Mouse (Mus musculus) ES-E14 (cell line): ENCODE results near the gene Rps6. TPM values are rescaled to one million over a fixed set of nuclear protein-coding genes. Genes with fewer than 3 reads are reported as not detected.

Experiments
- DNase-seq: peaks from one replicate; pipeline ENCODE4 v3.0.0-alpha.2; 2013; ENCODE audit warnings: low read depth, low spot score
- H3K27ac ChIP-seq: 2 replicates; pipeline ENCODE4 v1.5.1; 2012; ENCODE audit warnings: low read depth, mild to moderate bottlenecking, low read length, moderate library complexity, mixed read lengths; ENCODE audit not compliant: poor library complexity, insufficient read depth, severe bottlenecking
- H3K36me3 ChIP-seq: 2 replicates; pipeline ENCODE4 v1.6.1; 2012; ENCODE audit warnings: mild to moderate bottlenecking, low read length, moderate library complexity, mixed read lengths; ENCODE audit not compliant: control insufficient read depth, poor library complexity, insufficient read depth, severe bottlenecking
- H3K4me1 ChIP-seq, 2 experiments: fragments of 150-350 bp in 1 of 2; sonication (generic) in 1 of 2; 2 replicates each; pipeline ENCODE4 v1.6.1; 2012; ENCODE audit warnings: low read length in 2 of 2, mild to moderate bottlenecking in 1 of 2, mixed read lengths in 1 of 2; ENCODE audit not compliant: control insufficient read depth in 2 of 2, insufficient read depth in 2 of 2, poor library complexity in 1 of 2
- H3K4me3 ChIP-seq, 2 experiments: fragments of 150-350 bp in 1 of 2; sonication (generic) in 1 of 2; 2 replicates each; pipeline ENCODE4 v1.5.1; 2012; ENCODE audit warnings: low read length in 2 of 2, low read depth in 1 of 2, mild to moderate bottlenecking in 1 of 2, mixed read lengths in 1 of 2; ENCODE audit not compliant: insufficient read depth in 1 of 2, poor library complexity in 1 of 2, severe bottlenecking in 1 of 2
- H3K9ac ChIP-seq: 2 replicates; pipeline ENCODE4 v1.6.1; 2012; ENCODE audit warnings: low read depth, mild to moderate bottlenecking, low read length, mixed read lengths; ENCODE audit not compliant: poor library complexity, insufficient read depth, severe bottlenecking
- H3K9me3 ChIP-seq: fragments of 150-350 bp; sonication (generic); 2 replicates; pipeline ENCODE4 v1.6.1; 2012; ENCODE audit warnings: low read depth, mild to moderate bottlenecking, low read length; ENCODE audit not compliant: control insufficient read depth, insufficient read depth
- CHD2 ChIP-seq: IDR thresholded peaks from 2 replicates; pipeline ENCODE4 v1.6.1; 2014; ENCODE audit warnings: mild to moderate bottlenecking, low read depth, low read length, inconsistent platforms
- HCFC1 ChIP-seq: IDR thresholded peaks from 2 replicates; pipeline ENCODE4 v1.6.1; 2012; ENCODE audit warnings: low read length, inconsistent platforms, borderline replicate concordance; ENCODE audit not compliant: insufficient read depth
- MAFK ChIP-seq: IDR thresholded peaks from 2 replicates; pipeline ENCODE4 v1.6.1; 2014; ENCODE audit warnings: mild to moderate bottlenecking, low read depth, low read length, inconsistent platforms; ENCODE audit not compliant: insufficient read depth
- ZC3H11A ChIP-seq: IDR thresholded peaks from 2 replicates; pipeline ENCODE4 v1.6.1; 2012; ENCODE audit warnings: low read depth, mild to moderate bottlenecking, inconsistent platforms, low read length, borderline replicate concordance
- ZNF384 ChIP-seq: IDR thresholded peaks from 2 replicates; pipeline ENCODE4 v1.6.1; 2012; ENCODE audit warnings: low read depth, low read length, inconsistent platforms
- in situ Hi-C, 2 experiments: fragments of 600-800 bp; cut with MboI; formaldehyde crosslinking; loops; one replicate each; pipeline ENCODE4 v1.15.1; 2025; ENCODE audit warnings: low sequenced_read_pairs in 2 of 2, inconsistent platforms in 1 of 2; ENCODE audit not compliant: unreplicated experiment in 2 of 2
- total RNA-seq: library from RNA; depleted of rRNA; stranded (reverse); fragments of 300-350 nt; gene quantifications from 2 replicates; pipeline ENCODE4 v1.2.3, GENCODE M21; 2012

Rps6 gene
- total RNA-seq, 1 experiment = 2,264 TPM

DNA sequence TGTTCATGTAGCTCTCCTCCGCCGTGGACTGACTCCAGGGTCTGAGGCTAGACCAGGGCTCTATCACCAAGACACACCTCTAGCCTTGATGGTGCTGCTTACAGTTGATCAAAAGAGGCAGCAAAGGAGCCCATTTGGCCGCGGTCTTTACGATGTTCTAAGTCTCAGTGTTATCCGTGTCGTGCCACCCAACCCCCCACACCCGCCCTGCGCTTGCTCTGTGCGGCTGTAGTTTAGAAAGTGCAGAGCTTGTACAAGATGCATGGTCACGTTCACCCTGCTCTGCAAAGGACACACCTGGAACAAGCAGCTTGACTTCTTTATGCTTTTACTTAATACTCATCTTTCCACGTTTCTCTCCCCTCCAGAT is 28.6 kb upstream of the Rps6 start:
- Histone ChIP-seq H3K4me1 (peaks cover 0 to 6% of the 10 kb centered on the region in 2 experiments; a peak in 1 of 4 replicates), H3K9me3 (no peaks in the 10 kb centered on the region), H3K27ac (no peak overlapping the region), H3K36me3 (no peaks in the 10 kb centered on the region), H3K4me3 (peak overlapping the region; percentile 19 to 42), H3K9ac (peak overlapping the region; percentile 49)
- TF ChIP-seq ZNF384 (no peak), ZC3H11A (no peak), HCFC1 (no peak), MAFK (no peak), CHD2 (no peak)
- in situ Hi-C loops = no loop called here
- no peak for DNase-seq

DNA sequence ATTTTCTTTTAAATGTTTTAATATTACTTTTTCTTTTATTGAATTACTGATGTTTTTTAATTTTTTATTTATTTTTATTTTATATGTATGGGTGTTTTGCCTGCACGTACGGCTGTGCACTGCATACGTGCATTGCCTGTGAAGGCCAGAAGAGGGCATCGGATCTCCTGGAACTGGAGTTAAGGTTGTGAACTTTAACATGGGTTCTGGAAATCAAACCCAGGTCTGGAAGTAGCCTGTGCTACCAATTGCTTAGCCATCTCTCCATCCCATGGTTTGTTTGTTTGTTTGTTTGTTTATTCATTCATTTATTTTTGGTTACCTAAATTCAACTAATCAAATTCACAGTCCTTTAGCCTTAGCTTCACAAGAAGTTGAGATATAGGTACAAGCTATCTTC is 27.7 kb upstream of the Rps6 start:
- H3K9me3 ChIP-seq = no peaks in the 10 kb centered on the region
- TF ChIP-seq CHD2 = no peak
- TF ChIP-seq ZC3H11A = no peak
- no peak overlapping the region for H3K9ac ChIP-seq
- DNase-seq = no peak
- peaks cover 0 to 6% of the 10 kb centered on the region in 2 experiments; a peak in 1 of 4 replicates for H3K4me1 ChIP-seq
- no peak overlapping the region for H3K27ac ChIP-seq
- H3K36me3 ChIP-seq = no peaks in the 10 kb centered on the region
- no peak overlapping the region for H3K4me3 ChIP-seq
- in situ Hi-C loops = no loop called here

DNA sequence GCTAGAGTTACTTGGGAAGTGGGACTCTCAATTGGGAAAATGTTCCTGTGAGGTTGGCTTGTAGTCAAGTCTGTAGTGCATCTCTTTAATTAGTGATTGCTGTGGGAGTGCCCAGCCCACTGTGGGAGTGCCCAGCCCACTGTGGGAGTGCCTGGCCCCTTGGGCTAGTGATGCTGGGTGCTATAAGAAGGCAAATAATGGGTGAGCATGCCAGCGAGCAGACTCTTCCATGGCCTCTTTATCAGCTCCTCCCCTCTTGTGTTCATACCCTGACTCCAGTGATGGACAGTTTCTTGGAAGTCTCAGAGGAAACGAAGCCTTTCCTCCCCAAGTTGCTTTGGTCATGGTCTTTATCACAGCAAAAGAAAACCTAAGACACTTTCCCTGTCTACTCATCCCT is 25.2 kb upstream of the Rps6 start:
- no peak for DNase-seq
- no peaks in the 10 kb centered on the region for H3K36me3 ChIP-seq
- H3K4me3 ChIP-seq = no peak overlapping the region
- H3K27ac ChIP-seq = no peak overlapping the region
- H3K9me3 ChIP-seq = no peaks in the 10 kb centered on the region
- H3K9ac ChIP-seq = no peak overlapping the region
- in situ Hi-C loops = no loop called here
- TF ChIP-seq MAFK (no peak), ZC3H11A (no peak), HCFC1 (no peak), CHD2 (no peak), ZNF384 (no peak)
- no peaks in the 10 kb centered on the region for H3K4me1 ChIP-seq

DNA sequence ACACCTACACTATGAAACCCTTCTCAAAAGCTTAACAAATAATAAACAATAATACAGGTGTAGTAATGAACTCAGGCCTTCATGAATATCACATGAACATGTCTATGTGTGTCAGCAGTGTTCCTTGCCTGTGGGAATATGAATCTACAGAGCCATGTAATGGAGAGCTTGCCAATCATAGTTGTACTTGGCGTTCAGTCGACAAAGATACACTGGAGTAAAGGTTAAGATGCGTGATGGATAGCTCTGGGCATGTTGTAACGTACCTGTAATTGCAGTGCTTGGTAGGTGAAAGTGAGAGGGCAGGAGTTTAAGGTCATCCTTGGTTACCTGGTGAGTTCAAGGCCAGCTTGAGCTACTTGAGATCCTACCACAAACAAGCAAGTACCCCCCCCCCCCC is 24.0 kb upstream of the Rps6 start:
- in situ Hi-C loops = no loop called here
- no peak for TF ChIP-seq CHD2
- TF ChIP-seq ZC3H11A = no peak
- no peak for TF ChIP-seq MAFK
- TF ChIP-seq ZNF384 = no peak
- TF ChIP-seq HCFC1 = no peak
- Histone ChIP-seq H3K27ac (no peak overlapping the region), H3K36me3 (no peaks in the 10 kb centered on the region), H3K9me3 (no peaks in the 10 kb centered on the region), H3K9ac (no peak overlapping the region), H3K4me1 (no peaks in the 10 kb centered on the region), H3K4me3 (no peak overlapping the region)
- no peak for DNase-seq

DNA sequence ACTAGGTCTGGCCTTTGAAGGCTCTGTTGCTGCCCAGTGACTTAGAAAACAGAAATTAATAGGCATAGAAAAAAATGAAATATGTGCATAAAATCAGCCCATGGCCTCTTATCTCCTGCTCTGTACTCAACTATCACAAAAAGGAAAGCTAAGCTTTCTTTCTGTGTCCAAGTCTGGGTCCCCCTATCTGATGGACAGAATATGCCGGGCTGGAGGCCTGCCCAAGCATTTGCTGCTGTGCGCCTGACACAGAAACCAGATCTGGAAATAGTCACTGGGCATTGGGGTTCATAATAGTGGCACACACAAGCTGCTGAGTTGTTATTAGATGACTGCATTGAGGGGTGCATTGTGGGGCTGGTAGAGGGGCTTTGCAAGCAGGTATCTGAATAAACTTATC is 22.3 kb upstream of the Rps6 start:
- no peak overlapping the region for H3K27ac ChIP-seq
- in situ Hi-C loops = no loop called here
- H3K4me3 ChIP-seq = no peak overlapping the region
- no peaks in the 10 kb centered on the region for H3K36me3 ChIP-seq
- no peaks in the 10 kb centered on the region for H3K4me1 ChIP-seq
- H3K9me3 ChIP-seq = no peaks in the 10 kb centered on the region
- no peak overlapping the region for H3K9ac ChIP-seq
- DNase-seq = no peak
- TF ChIP-seq HCFC1 (no peak), ZNF384 (no peak), MAFK (no peak)
